Mouse (Mus musculus): ENCODE measurements at regions not wholly inside any gene's neighbourhood (a gene's known extent, or its start where the extent isn't known, plus 50 kb on each side); places are given as distances from the start of the nearest gene placed in this dataset.

- DNase-seq, result no peak
- TF ChIP-seq EP300 (IDR thresholded peaks at IDR 0.05; ENCODE audit: low read depth), result no peak
- no peak for TF ChIP-seq CTCF (IDR thresholded peaks at IDR 0.05; ENCODE audit: low read depth)
- Histone ChIP-seq H3K27ac (ENCODE audit: low read depth) (no peak overlapping the region), H3K36me3 (replicated peaks; ENCODE audit: insufficient read depth, low read length) (no peaks in the 10 kb centered on the region), H3K4me1 (ENCODE audit: insufficient read depth) (peaks cover 23% of the 10 kb centered on the region), H3K4me3 (ENCODE audit: low read depth, low read length) (peak overlapping the region; percentile 44), H3K27me3 (ENCODE audit: insufficient read depth, low read length) (no peaks in the 10 kb centered on the region), H3K9ac (replicated peaks) (peak overlapping the region; percentile 63; the same call in 1 of the 2 replicates), H3K4me2 (ENCODE audit: low read depth, low read length) (peak overlapping the region; percentile 65), H3K9me3 (ENCODE audit: low read length) (no peaks in the 10 kb centered on the region)
- ATAC-seq, result no peak
- 82% methylated on average over 4 of the region's 4 CpGs for WGBS (ENCODE audit: insufficient replicate concordance)
These were observed 54.3 kb upstream of the Lrpap1 start for GRCm38 (mm10) chr5:35159854-35160253.

- 67% methylated on average over 9 of the region's 9 CpGs for WGBS (ENCODE audit: insufficient replicate concordance)
- ATAC-seq (no peak), DNase-seq (no peak)
- H3K4me2 ChIP-seq (ENCODE audit: low read depth, low read length), result peak overlapping the region; percentile 65
- H3K9ac ChIP-seq (replicated peaks), result no peak overlapping the region
- no peaks in the 10 kb centered on the region for H3K9me3 ChIP-seq (ENCODE audit: low read length)
- H3K36me3 ChIP-seq (replicated peaks; ENCODE audit: insufficient read depth, low read length), result no peaks in the 10 kb centered on the region
- H3K27me3 ChIP-seq (ENCODE audit: insufficient read depth, low read length), result no peaks in the 10 kb centered on the region
- H3K27ac ChIP-seq (ENCODE audit: low read depth), result no peak overlapping the region
- no peak overlapping the region for H3K4me3 ChIP-seq (ENCODE audit: low read depth, low read length)
- H3K4me1 ChIP-seq (ENCODE audit: insufficient read depth), result peaks cover 23% of the 10 kb centered on the region
- no peak for TF ChIP-seq EP300 (IDR thresholded peaks at IDR 0.05; ENCODE audit: low read depth)
- no peak for TF ChIP-seq CTCF (IDR thresholded peaks at IDR 0.05; ENCODE audit: low read depth)
These were observed 53.7 kb upstream of the Lrpap1 start for GRCm38 (mm10) chr5:35159178-35159661.

- H3K27ac ChIP-seq (ENCODE audit: low read depth), result no peak overlapping the region
- DNase-seq (no peak), ATAC-seq (no peak)
- WGBS (ENCODE audit: insufficient replicate concordance), result 46% methylated on average over 8 of the region's 8 CpGs
- H3K9me3 ChIP-seq (ENCODE audit: low read length), result no peaks in the 10 kb centered on the region
- peak overlapping the region; percentile 65; the same call in 1 of the 2 replicates for H3K4me2 ChIP-seq (ENCODE audit: low read depth, low read length)
- H3K27me3 ChIP-seq (ENCODE audit: insufficient read depth, low read length), result no peaks in the 10 kb centered on the region
- H3K4me1 ChIP-seq (ENCODE audit: insufficient read depth), result peaks cover 23% of the 10 kb centered on the region
- no peak overlapping the region for H3K4me3 ChIP-seq (ENCODE audit: low read depth, low read length)
- no peaks in the 10 kb centered on the region for H3K36me3 ChIP-seq (replicated peaks; ENCODE audit: insufficient read depth, low read length)
- no peak overlapping the region for H3K9ac ChIP-seq (replicated peaks)
- TF ChIP-seq EP300 (IDR thresholded peaks at IDR 0.05; ENCODE audit: low read depth) (no peak), CTCF (IDR thresholded peaks at IDR 0.05; ENCODE audit: low read depth) (no peak)
These were observed 52.9 kb upstream of the Lrpap1 start for GRCm38 (mm10) chr5:35158346-35159047.

GRCm38 (mm10) chr5:35156371-35156770 lies 50.8 kb upstream of the Lrpap1 start:
- H3K4me2 ChIP-seq (ENCODE audit: low read depth, low read length), result no peak overlapping the region
- DNase-seq (no peak), ATAC-seq (no peak)
- no peak overlapping the region for H3K4me3 ChIP-seq (ENCODE audit: low read depth, low read length)
- H3K27ac ChIP-seq (ENCODE audit: low read depth), result no peak overlapping the region
- 64% methylated on average over 7 of the region's 7 CpGs for WGBS (ENCODE audit: insufficient replicate concordance)
- H3K4me1 ChIP-seq (ENCODE audit: insufficient read depth), result peaks cover 16% of the 10 kb centered on the region
- no peak for TF ChIP-seq EP300 (IDR thresholded peaks at IDR 0.05; ENCODE audit: low read depth)
- TF ChIP-seq CTCF (IDR thresholded peaks at IDR 0.05; ENCODE audit: low read depth), result no peak
- H3K9ac ChIP-seq (replicated peaks), result no peak overlapping the region
- no peaks in the 10 kb centered on the region for H3K27me3 ChIP-seq (ENCODE audit: insufficient read depth, low read length)
- H3K36me3 ChIP-seq (replicated peaks; ENCODE audit: insufficient read depth, low read length), result no peaks in the 10 kb centered on the region
- no peaks in the 10 kb centered on the region for H3K9me3 ChIP-seq (ENCODE audit: low read length)

GRCm38 (mm10) chr5:35155717-35156116 lies 50.2 kb upstream of the Lrpap1 start:
- DNase-seq (no peak), ATAC-seq (no peak)
- Histone ChIP-seq H3K4me3 (ENCODE audit: low read depth, low read length) (no peak overlapping the region), H3K27ac (ENCODE audit: low read depth) (no peak overlapping the region), H3K9ac (replicated peaks) (no peak overlapping the region), H3K9me3 (ENCODE audit: low read length) (no peaks in the 10 kb centered on the region), H3K27me3 (ENCODE audit: insufficient read depth, low read length) (no peaks in the 10 kb centered on the region), H3K4me1 (ENCODE audit: insufficient read depth) (peaks cover 16% of the 10 kb centered on the region), H3K36me3 (replicated peaks; ENCODE audit: insufficient read depth, low read length) (no peaks in the 10 kb centered on the region), H3K4me2 (ENCODE audit: low read depth, low read length) (no peak overlapping the region)
- 70% methylated on average over 3 of the region's 3 CpGs for WGBS (ENCODE audit: insufficient replicate concordance)
- TF ChIP-seq EP300 (IDR thresholded peaks at IDR 0.05; ENCODE audit: low read depth), result no peak
- TF ChIP-seq CTCF (IDR thresholded peaks at IDR 0.05; ENCODE audit: low read depth), result no peak

Measured in liver, postnatal 0 days (tissue).